Mouse (Mus musculus) ES-Bruce4 (cell line): ENCODE measurements around the gene Mreg.

Experiments used
- CTCF ChIP-seq: IDR thresholded peaks from one replicate; pipeline ENCODE4 v1.8.1; 2011; ENCODE audit warnings: low read depth, low read length
- EP300 ChIP-seq: IDR thresholded peaks from 2 replicates; pipeline ENCODE4 v1.6.1; 2011; ENCODE audit warnings: low read depth, low read length; ENCODE audit not compliant: insufficient read depth
- POLR2A ChIP-seq: IDR thresholded peaks from one replicate; pipeline ENCODE4 v1.8.1; 2011; ENCODE audit warnings: low read length; ENCODE audit not compliant: insufficient read depth

GRCm38 (mm10) chr1:72198142-72198806 lies 13.8 kb downstream of the Mreg start:
- no peak for TF ChIP-seq CTCF
- TF ChIP-seq EP300: no peak
- TF ChIP-seq POLR2A: no peak
